Mouse (Mus musculus): ENCODE measurements around the gene Cmklr1.

GRCm38 (mm10) chr5:113625068-113625467, 25.2 kb downstream of the Cmklr1 start:
- TF ChIP-seq POLR2A (IDR thresholded peaks at IDR 0.05; ENCODE audit: insufficient read depth, low read depth, low read length) = no peak
- no peak for TF ChIP-seq CTCF (IDR thresholded peaks at IDR 0.05)
